Mouse (Mus musculus): ENCODE measurements around the gene Tcf19.
"Not testable (repeated sequence)": the region's sequence is repeated elsewhere in the genome, so short reads cannot be mapped to it uniquely, and the experiment has no call there.

The Tcf19 gene

GRCm38 (mm10) chr17:35488041-35488440 is 28.6 kb downstream of the Tcf19 start:
- no peak for DNase-seq (ENCODE audit: inconsistent age in 2 of 2, low spot score in 1 of 2)

GRCm38 (mm10) chr17:35486726-35487125 is 29.9 kb downstream of the Tcf19 start:
- DNase-seq (ENCODE audit: inconsistent age in 2 of 2, low spot score in 1 of 2) = no peak

GRCm38 (mm10) chr17:35485702-35486101 is 30.9 kb downstream of the Tcf19 start:
- no peak for DNase-seq (ENCODE audit: inconsistent age in 2 of 2, low spot score in 1 of 2)

- DNase-seq (ENCODE audit: inconsistent age in 2 of 2, low spot score in 1 of 2) = peak; percentile 45 to 85
These were observed 32.6 kb downstream of the Tcf19 start for GRCm38 (mm10) chr17:35484066-35484465.

GRCm38 (mm10) chr17:35469842-35470751 is 46.5 kb downstream of the Tcf19 start, which contains the start of gene H2-Q10:
H2-Q10 (plus strand) TSS chr17:35470089.
- peak in 1 of 2 experiments; percentile 24 for DNase-seq (ENCODE audit: inconsistent age in 2 of 2, low spot score in 1 of 2)

- DNase-seq (ENCODE audit: inconsistent age in 2 of 2, low spot score in 1 of 2) = not testable (repeated sequence)
These were observed 47.7 kb downstream of the Tcf19 start for GRCm38 (mm10) chr17:35468936-35469335.

- peak in 1 of 2 experiments; percentile 53 for DNase-seq (ENCODE audit: inconsistent age in 2 of 2, low spot score in 1 of 2)
These were observed 51.0 kb downstream of the Tcf19 start for GRCm38 (mm10) chr17:35465651-35466050.

Data from adrenal gland, adult (tissue).